Mouse (Mus musculus) E14TG2a.4 (cell line): ENCODE measurements around the gene Ttll3.

Experiments used
- H3K27me3 ChIP-seq: 2 replicates; pipeline ENCODE4 v1.6.1; 2014; ENCODE audit warnings: low read length, control low read depth; ENCODE audit not compliant: insufficient read depth
- H3K36me3 ChIP-seq: 2 replicates; pipeline ENCODE4 v1.6.1; 2014; ENCODE audit warnings: low read length, control low read depth; ENCODE audit not compliant: insufficient read depth
- H3K4me1 ChIP-seq: replicated peaks from 2 replicates; pipeline ENCODE4 v1.6.1; 2014; ENCODE audit warnings: low read depth, low read length, control low read depth
- H3K4me3 ChIP-seq: replicated peaks from 2 replicates; pipeline ENCODE4 v1.5.1; 2014; ENCODE audit warnings: mild to moderate bottlenecking, low read length
- H3K9me3 ChIP-seq: 2 replicates; pipeline ENCODE4 v1.6.1; 2014; ENCODE audit warnings: low read length, control low read depth
- CTCF ChIP-seq: conservative IDR thresholded peaks from 2 replicates; pipeline ENCODE4 v1.5.1; 2014; ENCODE audit warnings: low read length
- NANOG ChIP-seq: IDR thresholded peaks from 2 replicates; pipeline ENCODE4 v1.6.1; 2014; ENCODE audit warnings: borderline replicate concordance, low read length, mixed read lengths
- POU5F1 ChIP-seq: IDR thresholded peaks from 2 replicates; pipeline ENCODE4 v1.6.1; 2014; ENCODE audit warnings: low read length, borderline replicate concordance

Ttll3 gene

GRCm38 (mm10) chr6:113443091-113443490 is 54.0 kb downstream of the Ttll3 start:
- peaks cover 37% of the 10 kb centered on the region for H3K36me3 ChIP-seq
- H3K27me3 ChIP-seq, result no peaks in the 10 kb centered on the region
- H3K4me1 ChIP-seq, result peaks cover 48% of the 10 kb centered on the region
- peak; percentile 59 for TF ChIP-seq CTCF
- TF ChIP-seq POU5F1, result no peak
- TF ChIP-seq NANOG, result no peak
- no peaks in the 10 kb centered on the region for H3K9me3 ChIP-seq
- peak overlapping the region; percentile 95 for H3K4me3 ChIP-seq

GRCm38 (mm10) chr6:113444207-113444965 is 55.3 kb downstream of the Ttll3 start:
- no peaks in the 10 kb centered on the region for H3K27me3 ChIP-seq
- H3K4me1 ChIP-seq, result peaks cover 48% of the 10 kb centered on the region
- H3K9me3 ChIP-seq, result no peaks in the 10 kb centered on the region
- no peak for TF ChIP-seq NANOG
- peaks cover 48% of the 10 kb centered on the region for H3K36me3 ChIP-seq
- no peak overlapping the region for H3K4me3 ChIP-seq

GRCm38 (mm10) chr6:113447639-113448038 is 58.6 kb downstream of the Ttll3 start:
- peaks cover 5% of the 10 kb centered on the region; the same call in 1 of the 2 replicates for H3K27me3 ChIP-seq
- H3K4me3 ChIP-seq, result no peak overlapping the region
- TF ChIP-seq NANOG (no peak), POU5F1 (no peak), CTCF (no peak)
- peaks cover 38% of the 10 kb centered on the region for H3K4me1 ChIP-seq
- peaks cover 48% of the 10 kb centered on the region for H3K36me3 ChIP-seq
- H3K9me3 ChIP-seq, result no peaks in the 10 kb centered on the region

GRCm38 (mm10) chr6:113451839-113452238 is 62.8 kb downstream of the Ttll3 start:
- Histone ChIP-seq H3K4me1 (peaks cover 11% of the 10 kb centered on the region; the same call in 1 of the 2 replicates), H3K9me3 (no peaks in the 10 kb centered on the region), H3K4me3 (no peak overlapping the region), H3K36me3 (peaks cover 24% of the 10 kb centered on the region), H3K27me3 (peaks cover 12% of the 10 kb centered on the region; the same call in 1 of the 2 replicates)
- TF ChIP-seq POU5F1 (no peak), CTCF (no peak), NANOG (no peak)

DNA sequence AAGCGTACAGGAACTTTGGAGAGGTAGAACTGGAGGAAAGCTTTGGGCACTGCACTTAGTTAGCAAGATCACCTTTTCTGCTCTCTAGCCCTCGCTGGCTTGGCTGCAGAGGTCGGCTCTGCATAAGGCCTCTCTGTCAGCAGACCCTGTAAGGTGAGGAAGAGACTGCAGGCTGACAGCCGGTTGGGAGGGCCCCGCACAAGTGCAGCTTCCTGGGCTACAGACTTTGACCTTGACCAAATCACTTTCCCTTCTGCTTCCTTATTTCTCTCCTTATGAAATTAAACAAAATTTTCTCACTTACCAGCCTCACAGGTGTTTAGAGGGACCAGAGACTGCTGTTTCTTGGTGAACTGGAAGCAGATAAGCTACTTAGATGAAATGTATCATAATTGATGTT is 65.9 kb downstream of the Ttll3 start:
- Histone ChIP-seq H3K36me3 (no peaks in the 10 kb centered on the region), H3K27me3 (peaks cover 28% of the 10 kb centered on the region), H3K4me3 (no peak overlapping the region), H3K4me1 (peaks cover 20% of the 10 kb centered on the region), H3K9me3 (no peaks in the 10 kb centered on the region)
- TF ChIP-seq CTCF (no peak), POU5F1 (no peak), NANOG (no peak)

DNA sequence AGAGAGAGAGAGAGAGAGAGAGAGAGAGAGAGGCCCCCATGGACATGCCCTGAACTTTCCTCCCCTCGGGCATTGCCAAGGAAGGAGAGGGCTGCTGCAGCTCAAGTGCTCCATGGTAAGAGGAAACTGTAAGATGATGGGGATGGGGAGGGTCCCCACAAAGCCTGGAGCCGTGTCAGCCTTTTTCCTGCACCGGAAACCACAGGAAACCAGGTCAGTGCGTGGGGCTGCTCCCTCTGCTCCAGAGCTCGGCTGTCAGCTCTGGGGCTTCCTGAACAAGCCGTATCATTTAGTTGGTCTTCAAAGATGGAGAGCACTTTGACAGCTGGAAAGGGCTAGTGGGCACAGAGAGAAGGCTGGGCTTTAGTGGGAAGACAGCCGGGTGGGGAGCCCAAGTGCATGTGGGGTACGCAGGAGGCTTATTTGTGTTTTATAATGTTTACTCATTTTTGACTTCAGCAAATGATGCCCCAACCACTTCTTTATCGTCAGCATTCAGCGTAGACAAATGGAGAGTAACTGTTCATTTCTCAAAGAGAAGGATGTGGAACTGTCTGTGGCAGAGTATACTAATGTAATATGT is 69.0 kb downstream of the Ttll3 start, which contains the start of gene Il17re:
TSS of gene Il17re (plus strand) at position 533 of the 583 bp plus-strand sequence.
- Histone ChIP-seq H3K27me3 (peaks cover 28% of the 10 kb centered on the region), H3K4me1 (peaks cover 20% of the 10 kb centered on the region), H3K9me3 (no peaks in the 10 kb centered on the region), H3K4me3 (peak within 1 kb of the TSS; percentile 45), H3K36me3 (no peaks in the 10 kb centered on the region)
- TF ChIP-seq POU5F1 (no peak), NANOG (no peak), CTCF (no peak)

DNA sequence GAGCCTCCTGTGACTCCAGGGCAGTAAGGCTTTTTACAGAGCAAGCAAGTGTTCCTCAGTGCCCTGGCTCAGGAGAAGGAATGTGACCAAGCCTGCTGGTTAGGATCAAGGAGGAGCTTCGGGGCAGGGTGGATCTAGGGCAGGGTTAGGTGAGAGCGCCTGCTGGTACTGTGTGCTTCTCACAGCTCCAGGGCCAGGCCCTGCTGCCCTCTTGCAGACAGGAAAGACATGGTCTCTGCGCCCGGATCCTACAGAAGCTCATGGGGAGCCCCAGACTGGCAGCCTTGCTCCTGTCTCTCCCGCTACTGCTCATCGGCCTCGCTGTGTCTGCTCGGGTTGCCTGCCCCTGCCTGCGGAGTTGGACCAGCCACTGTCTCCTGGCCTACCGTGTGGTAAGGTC is 69.6 kb downstream of the Ttll3 start:
- H3K4me1 ChIP-seq, result peaks cover 20% of the 10 kb centered on the region
- H3K27me3 ChIP-seq, result peaks cover 29% of the 10 kb centered on the region
- no peaks in the 10 kb centered on the region for H3K9me3 ChIP-seq
- no peak for TF ChIP-seq CTCF
- TF ChIP-seq NANOG, result no peak
- TF ChIP-seq POU5F1, result no peak
- H3K36me3 ChIP-seq, result no peaks in the 10 kb centered on the region
- H3K4me3 ChIP-seq, result peak overlapping the region; percentile 45

DNA sequence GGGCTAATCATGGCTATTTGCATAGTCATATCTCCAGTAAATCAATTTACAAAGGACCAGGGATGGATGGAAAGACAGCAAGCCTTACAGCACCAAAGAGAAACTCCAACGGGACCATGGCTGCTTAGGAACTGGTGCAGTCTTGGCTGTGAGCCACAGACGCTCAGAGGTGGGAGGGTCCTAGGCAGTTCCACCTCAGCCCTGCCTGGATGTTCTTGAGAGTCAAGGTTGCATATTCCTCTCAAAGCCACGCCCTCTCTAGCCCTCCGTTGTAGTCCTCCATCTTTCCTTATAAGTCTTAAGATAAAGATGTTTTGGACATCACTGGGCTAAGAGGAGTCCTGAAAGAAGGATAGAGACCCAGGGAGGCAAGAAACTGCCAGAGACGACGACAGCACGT is 75.0 kb downstream of the Ttll3 start:
- Histone ChIP-seq H3K9me3 (no peaks in the 10 kb centered on the region), H3K36me3 (no peaks in the 10 kb centered on the region), H3K4me1 (peaks cover 17% of the 10 kb centered on the region), H3K27me3 (peaks cover 44% of the 10 kb centered on the region), H3K4me3 (no peak overlapping the region)
- TF ChIP-seq CTCF (no peak), POU5F1 (no peak), NANOG (no peak)
